Mouse (Mus musculus) hindbrain, embryonic 16.5 days (tissue): ENCODE data around the gene Piezo1. TPM values are rescaled to one million over a fixed set of nuclear protein-coding genes. Genes with fewer than 3 reads are reported as not detected.

Experiments used
- ATAC-seq: fragments of 200-750 bp; cut with Nextera tagmentation; 2 replicates; pipeline ENCODE4 v1.8.0; 2017; ENCODE audit warnings: moderate TSS enrichment, moderate library complexity
- H3K27ac ChIP-seq: fragments of 300-500 bp; sonication (generic); 2 replicates; pipeline ENCODE4 v1.5.1; 2014; ENCODE audit warnings: low read depth, mild to moderate bottlenecking, control low read depth, low read length, moderate library complexity
- H3K27me3 ChIP-seq: fragments of 300-500 bp; sonication (generic); replicated peaks from 2 replicates; pipeline ENCODE4 v1.6.1; 2014; ENCODE audit warnings: low read length; ENCODE audit not compliant: control insufficient read depth, insufficient read depth
- H3K36me3 ChIP-seq: fragments of 300-500 bp; sonication (generic); 2 replicates; pipeline ENCODE4 v1.6.1; 2014; ENCODE audit warnings: mild to moderate bottlenecking, low read length, moderate library complexity, mixed read lengths; ENCODE audit not compliant: control insufficient read depth, insufficient read depth
- H3K4me1 ChIP-seq: fragments of 300-500 bp; sonication (generic); 2 replicates; pipeline ENCODE4 v1.6.1; 2014; ENCODE audit warnings: low read depth, low read length; ENCODE audit not compliant: control insufficient read depth, insufficient read depth
- H3K4me2 ChIP-seq: fragments of 300-500 bp; sonication (generic); 2 replicates; pipeline ENCODE4 v1.6.1; 2014; ENCODE audit warnings: mild to moderate bottlenecking, low read length, control low read depth, moderate library complexity
- H3K4me3 ChIP-seq: fragments of 300-500 bp; sonication (generic); 2 replicates; pipeline ENCODE4 v1.5.1; 2014; ENCODE audit warnings: mild to moderate bottlenecking, low read length, control low read depth, moderate library complexity
- H3K9ac ChIP-seq: fragments of 300-500 bp; sonication (generic); 2 replicates; pipeline ENCODE4 v1.6.1; 2014; ENCODE audit warnings: low read depth, mild to moderate bottlenecking, control low read depth, low read length, moderate library complexity
- H3K9me3 ChIP-seq: fragments of 300-500 bp; sonication (generic); 2 replicates; pipeline ENCODE4 v1.6.1; 2014; ENCODE audit warnings: mild to moderate bottlenecking, low read length, moderate library complexity; ENCODE audit not compliant: control insufficient read depth
- WGBS: fragments of 180-500 bp; shearing (Covaris S2); extraction: QIAGEN DNeasy Blood & Tissue Kit; methylation state at CpG from one replicate; pipeline ENCODE4 v1.1.7; 2014; 5-methylcytosine and 5-hydroxymethylcytosine counted together
- polyA plus RNA-seq: library from polyadenylated mRNA; unstranded; fragments of >200 nt; fragmentation: Nextera tagmentation; extraction: Ambion mirVana; gene quantifications from 2 replicates; pipeline ENCODE4 v1.2.1, GENCODE M21; 2015

Gene Piezo1
- polyA plus RNA-seq, 1 experiment from 2014 or later: 1.7 TPM

DNA sequence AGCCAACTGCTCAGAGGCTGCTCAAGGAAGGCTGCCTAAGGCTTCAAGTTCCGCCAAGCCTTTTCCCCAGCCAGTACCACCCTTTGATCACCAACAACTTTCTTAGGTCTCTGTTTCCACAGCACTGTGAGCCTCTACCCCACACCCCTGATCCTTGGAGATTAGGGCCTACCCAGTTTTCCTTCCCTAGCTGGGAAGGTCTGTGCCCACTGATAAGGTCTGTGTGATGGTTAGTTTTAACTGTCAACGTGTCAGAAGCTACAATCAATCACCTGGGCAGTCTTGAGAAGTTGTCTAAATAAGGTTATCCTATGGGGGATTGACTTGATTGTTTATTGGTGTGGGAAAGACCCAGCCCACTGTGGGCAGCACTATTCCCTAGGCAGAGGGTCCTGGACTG, 13.3 kb downstream of the Piezo1 start:
- no peak overlapping the region for H3K4me2 ChIP-seq
- H3K27me3 ChIP-seq: no peaks in the 10 kb centered on the region
- 89% methylated on average over 2 of the region's 2 CpGs for WGBS
- no peaks in the 10 kb centered on the region for H3K9me3 ChIP-seq
- H3K27ac ChIP-seq: no peak overlapping the region
- no peak overlapping the region for H3K9ac ChIP-seq
- no peak overlapping the region for H3K4me3 ChIP-seq
- no peaks in the 10 kb centered on the region for H3K36me3 ChIP-seq
- no peak for ATAC-seq
- no peaks in the 10 kb centered on the region for H3K4me1 ChIP-seq

DNA sequence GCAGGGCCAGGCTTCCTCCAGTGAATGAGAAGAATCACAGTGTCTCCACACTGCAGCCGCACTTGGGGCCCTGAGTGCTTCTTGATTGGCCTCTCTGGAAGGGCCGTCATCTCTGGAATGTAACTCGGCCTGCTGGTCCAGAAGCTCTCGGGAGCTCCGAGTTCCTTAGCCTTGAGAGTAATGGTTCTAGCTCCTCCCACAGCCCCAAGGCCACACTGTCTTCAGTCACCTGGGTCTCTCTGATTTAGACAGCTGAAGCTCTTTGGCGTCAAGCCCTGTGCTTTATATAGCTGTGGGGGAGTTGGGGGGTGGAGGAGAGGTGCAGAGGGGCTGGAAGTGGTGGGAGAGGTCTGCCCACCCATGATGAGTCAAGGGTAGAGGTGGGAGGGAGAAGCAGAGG, 14.1 kb downstream of the Piezo1 start:
- H3K36me3 ChIP-seq: no peaks in the 10 kb centered on the region
- no peak overlapping the region for H3K4me3 ChIP-seq
- no peaks in the 10 kb centered on the region for H3K9me3 ChIP-seq
- no peak overlapping the region for H3K27ac ChIP-seq
- H3K9ac ChIP-seq: no peak overlapping the region
- no peaks in the 10 kb centered on the region for H3K27me3 ChIP-seq
- WGBS: 74% methylated on average over 6 of the region's 6 CpGs
- H3K4me1 ChIP-seq: no peaks in the 10 kb centered on the region
- H3K4me2 ChIP-seq: no peak overlapping the region
- no peak for ATAC-seq

DNA sequence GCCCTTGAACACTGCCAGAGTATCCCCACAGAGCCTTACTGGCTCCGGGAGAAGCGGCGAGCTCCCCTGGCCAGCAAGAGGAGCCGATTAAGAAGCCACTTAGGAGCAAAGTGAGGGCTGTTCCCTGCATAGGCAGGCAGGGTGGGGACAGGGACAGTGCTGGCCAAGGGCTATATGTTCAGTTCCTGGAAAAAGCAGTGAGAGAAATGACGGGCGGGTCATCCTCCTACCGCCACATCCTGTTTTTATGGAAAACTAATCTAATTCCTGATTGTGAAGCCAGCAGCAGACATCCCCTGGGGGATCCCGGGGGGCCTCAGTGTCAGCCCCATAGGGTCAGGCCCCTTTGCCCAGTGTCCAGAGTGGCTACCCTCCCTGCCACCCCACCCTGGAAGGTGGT, 19.8 kb downstream of the Piezo1 start:
- no peak for ATAC-seq

DNA sequence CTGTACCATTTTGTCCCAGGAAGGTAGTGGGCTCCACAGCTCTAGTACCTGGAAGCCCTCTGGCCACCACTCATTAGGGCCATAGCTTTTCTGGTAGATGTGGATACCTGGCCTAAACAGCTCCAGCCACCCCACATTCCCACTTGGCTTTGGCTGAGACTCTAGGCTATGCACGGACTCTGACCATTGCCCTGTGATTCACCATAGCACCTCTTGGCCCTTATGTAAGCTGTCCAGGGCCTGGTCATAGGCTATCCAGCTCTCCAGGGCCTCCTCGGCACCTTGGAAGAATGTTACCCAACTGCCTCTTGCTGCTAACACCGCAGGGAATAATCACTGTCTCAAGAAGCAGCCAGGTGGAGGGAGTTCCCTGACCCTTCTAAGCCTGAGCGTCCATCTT, 22.0 kb downstream of the Piezo1 start:
- peaks cover 7% of the 10 kb centered on the region for H3K4me1 ChIP-seq
- no peaks in the 10 kb centered on the region for H3K9me3 ChIP-seq
- 90% methylated on average over 4 of the region's 4 CpGs for WGBS

More for the DNA sequence above, 19.8 kb downstream of the Piezo1 start:
- H3K27ac ChIP-seq: no peak overlapping the region
- H3K36me3 ChIP-seq: no peaks in the 10 kb centered on the region
- H3K9ac ChIP-seq: no peak overlapping the region
- no peaks in the 10 kb centered on the region for H3K4me1 ChIP-seq
- no peak overlapping the region for H3K4me3 ChIP-seq
- 82% methylated on average over 8 of the region's 8 CpGs for WGBS
- H3K27me3 ChIP-seq: no peaks in the 10 kb centered on the region
- no peaks in the 10 kb centered on the region for H3K9me3 ChIP-seq
- no peak overlapping the region for H3K4me2 ChIP-seq

DNA sequence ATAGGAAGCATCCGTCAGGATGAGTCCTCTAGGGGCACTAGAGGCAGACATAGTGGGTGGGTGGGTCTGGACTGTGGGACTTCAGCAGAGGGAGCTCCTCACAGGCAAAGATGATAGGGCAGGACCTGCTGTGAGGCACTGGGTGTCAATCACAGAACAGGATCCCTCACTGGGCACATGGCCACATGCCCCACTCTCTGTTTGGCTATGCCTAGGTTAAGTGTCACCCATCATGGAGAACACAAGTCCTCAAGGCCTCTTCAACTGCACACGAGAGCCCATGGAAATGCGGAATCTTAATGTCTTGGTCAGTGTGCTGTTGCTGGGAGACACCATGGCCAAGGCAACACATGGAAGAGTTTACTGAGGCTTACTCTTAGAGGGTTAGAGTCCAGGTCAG, 23.2 kb downstream of the Piezo1 start:
- WGBS: 96% methylated on average over 3 of the region's 3 CpGs

More for the DNA sequence above, 22.0 kb downstream of the Piezo1 start:
- H3K36me3 ChIP-seq: no peaks in the 10 kb centered on the region
- H3K27me3 ChIP-seq: no peaks in the 10 kb centered on the region
- no peak overlapping the region for H3K9ac ChIP-seq
- H3K4me3 ChIP-seq: no peak overlapping the region
- no peak overlapping the region for H3K4me2 ChIP-seq
- ATAC-seq: no peak
- H3K27ac ChIP-seq: no peak overlapping the region

DNA sequence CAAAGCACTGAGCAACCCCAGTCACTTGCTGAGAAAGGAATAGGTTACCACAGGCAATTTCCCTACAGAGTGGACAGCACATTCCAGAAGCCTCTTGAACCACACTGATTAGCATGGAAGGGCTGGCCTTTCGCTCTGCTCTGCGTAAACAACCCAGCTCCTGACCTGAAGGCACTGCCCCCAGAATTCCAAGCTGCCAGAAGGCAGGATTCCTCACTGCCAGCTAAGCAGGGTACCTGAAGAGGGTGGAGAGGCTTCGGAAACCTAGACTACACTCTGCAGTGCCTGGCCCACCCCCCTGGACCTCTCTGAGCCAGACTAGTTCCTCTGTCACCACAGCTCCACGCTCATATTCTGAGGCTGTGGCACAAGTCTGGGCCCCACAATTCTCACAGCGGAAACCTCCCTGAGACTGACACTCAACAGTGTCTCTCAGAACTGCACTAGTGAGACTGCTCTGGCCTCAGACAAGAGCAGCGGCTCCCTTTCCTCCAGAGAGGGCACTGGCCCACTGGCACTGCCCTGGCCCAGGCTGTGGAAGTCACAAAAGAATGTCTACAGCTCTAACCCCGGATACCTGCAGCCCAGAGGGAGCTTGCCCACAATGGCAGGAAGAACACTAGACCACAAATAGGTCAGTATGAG, 24.5 kb downstream of the Piezo1 start:
- Histone ChIP-seq H3K27me3 (no peaks in the 10 kb centered on the region), H3K36me3 (no peaks in the 10 kb centered on the region), H3K27ac (no peak overlapping the region), H3K9ac (no peak overlapping the region), H3K4me3 (no peak overlapping the region), H3K9me3 (no peaks in the 10 kb centered on the region), H3K4me2 (no peak overlapping the region), H3K4me1 (peaks cover 19% of the 10 kb centered on the region)
- 68% methylated on average over 7 of the region's 7 CpGs for WGBS
- ATAC-seq: no peak

More for the DNA sequence above, 23.2 kb downstream of the Piezo1 start:
- no peak for ATAC-seq
- H3K27ac ChIP-seq: no peak overlapping the region
- H3K9me3 ChIP-seq: no peaks in the 10 kb centered on the region
- no peaks in the 10 kb centered on the region for H3K27me3 ChIP-seq
- H3K4me2 ChIP-seq: no peak overlapping the region
- peaks cover 19% of the 10 kb centered on the region for H3K4me1 ChIP-seq
- no peaks in the 10 kb centered on the region for H3K36me3 ChIP-seq
- no peak overlapping the region for H3K4me3 ChIP-seq
- H3K9ac ChIP-seq: no peak overlapping the region

- H3K36me3 ChIP-seq: no peaks in the 10 kb centered on the region
- no peaks in the 10 kb centered on the region for H3K9me3 ChIP-seq
- H3K4me3 ChIP-seq: no peak overlapping the region
- 76% methylated on average over 3 of the region's 3 CpGs for WGBS
- H3K27ac ChIP-seq: no peak overlapping the region
- peaks cover 19% of the 10 kb centered on the region for H3K4me1 ChIP-seq
- H3K4me2 ChIP-seq: no peak overlapping the region
- ATAC-seq: no peak
- H3K27me3 ChIP-seq: no peaks in the 10 kb centered on the region
- H3K9ac ChIP-seq: no peak overlapping the region
These were observed 25.0 kb downstream of the Piezo1 start for GRCm38 (mm10) chr8:122526084-122526483.

GRCm38 (mm10) chr8:122525004-122525403, 26.1 kb downstream of the Piezo1 start:
- Histone ChIP-seq H3K27me3 (no peaks in the 10 kb centered on the region), H3K9me3 (no peaks in the 10 kb centered on the region), H3K9ac (no peak overlapping the region; the same call in 1 of the 2 replicates), H3K36me3 (no peaks in the 10 kb centered on the region), H3K4me1 (peaks cover 19% of the 10 kb centered on the region), H3K4me3 (no peak overlapping the region), H3K4me2 (no peak overlapping the region), H3K27ac (no peak overlapping the region)
- WGBS: 76% methylated on average over 6 of the region's 6 CpGs
- ATAC-seq: no peak

DNA sequence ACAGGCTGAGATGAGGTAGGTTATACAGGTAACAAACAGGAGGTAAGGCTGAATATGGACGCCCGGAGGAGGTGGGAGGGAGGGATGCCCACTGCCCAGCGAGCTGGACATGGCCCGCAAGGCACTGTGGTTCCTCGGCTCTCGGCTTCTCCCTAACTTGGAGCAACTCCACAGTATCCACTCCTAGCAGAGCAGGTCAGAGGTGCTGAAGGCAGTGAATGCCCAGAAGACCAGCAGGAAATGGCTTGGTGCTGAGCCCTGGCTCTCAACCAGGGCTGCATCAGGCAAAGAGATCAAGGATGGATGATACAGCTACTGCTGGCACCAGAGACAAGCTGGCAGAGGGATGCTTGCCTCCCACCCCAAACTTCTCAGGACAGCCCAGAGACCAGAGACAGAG, 26.6 kb downstream of the Piezo1 start:
- peak overlapping the region; percentile 44; the same call in 1 of the 2 replicates for H3K4me2 ChIP-seq

More for the DNA sequence above, 26.6 kb downstream of the Piezo1 start:
- H3K9me3 ChIP-seq: no peaks in the 10 kb centered on the region
- peaks cover 19% of the 10 kb centered on the region for H3K4me1 ChIP-seq
- peak overlapping the region; percentile 54 for H3K27ac ChIP-seq
- WGBS: 68% methylated on average over 6 of the region's 6 CpGs
- H3K36me3 ChIP-seq: no peaks in the 10 kb centered on the region
- ATAC-seq: peak; percentile 18; the same call in 1 of the 2 replicates
- H3K27me3 ChIP-seq: no peaks in the 10 kb centered on the region
- H3K4me3 ChIP-seq: no peak overlapping the region
- peak overlapping the region; percentile 17; the same call in 1 of the 2 replicates for H3K9ac ChIP-seq
